Mouse (Mus musculus): Measurements from ENCODE around the gene Kcnj14.

DNA sequence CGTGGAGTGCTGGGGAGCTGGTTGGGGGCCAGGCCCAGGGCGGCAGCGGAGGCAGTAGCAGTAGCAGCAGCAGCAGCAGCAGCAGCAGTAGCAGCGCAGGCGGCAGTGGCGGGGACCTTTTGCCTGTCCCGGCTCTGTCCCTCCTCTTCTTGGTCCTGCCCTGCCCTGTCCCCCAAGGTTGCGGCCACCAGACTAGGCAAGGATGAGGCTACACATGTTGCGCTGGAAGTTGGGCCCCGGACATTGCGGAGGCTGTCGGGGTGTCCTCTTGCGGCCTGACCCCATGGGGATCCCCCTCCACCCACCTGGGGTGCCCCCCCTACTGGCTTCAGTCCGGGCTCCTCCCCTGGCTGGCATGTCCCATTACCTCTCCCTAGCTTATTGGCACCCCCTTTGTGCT is 45.2 kb upstream of the Kcnj14 start:
- TF ChIP-seq CTCF (IDR thresholded peaks at IDR 0.05; ENCODE audit: borderline replicate concordance, control insufficient read depth, extremely low read depth, insufficient read depth, low read length, poor library complexity): no peak
- no peak for TF ChIP-seq POLR2A (IDR thresholded peaks at IDR 0.05; ENCODE audit: control insufficient read depth, extremely low read depth, insufficient read depth, low read length, poor library complexity)

All from thymus, adult 2 months (tissue).